Comparison of ENCODE assay signal across 8 mouse cellular contexts in genomic region chr2:34826460-34827231, GRCm38 (mm10). TPM values are rescaled to one million over a fixed set of nuclear protein-coding genes. Genes with fewer than 3 reads are reported as not detected.
DNase-seq lines count a peak whose midpoint lies in the region; ATAC-seq and TF ChIP-seq lines count a peak whose summit lies in the region.

No protein-coding gene starts in this region.

- peaks cover 12% of the 10 kb centered on the region for H3K36me3 ChIP-seq in heart, embryonic 13.5 days
- H3K36me3 ChIP-seq in liver, embryonic 12.5 days: peaks cover 22% of the 10 kb centered on the region
- peaks cover 4% of the 10 kb centered on the region; the same call in 1 of the 2 replicates for H3K36me3 ChIP-seq in stomach, embryonic 14.5 days (ENCODE audit: control insufficient read depth, insufficient read depth, low read length)

- peak overlapping the region; percentile 94 for H3K4me3 ChIP-seq in heart, embryonic 13.5 days
- H3K4me3 ChIP-seq in bone marrow, adult 2 months (replicated peaks; ENCODE audit: control insufficient read depth, low read depth, low read length): peak overlapping the region; percentile 78
- H3K4me3 ChIP-seq in liver, embryonic 12.5 days: peak overlapping the region; percentile 98
- H3K4me3 ChIP-seq in stomach, embryonic 14.5 days (ENCODE audit: low read depth, low read length): peak overlapping the region; percentile 95

- no peak for ATAC-seq in heart, embryonic 13.5 days (ENCODE audit: extremely low read depth, insufficient number of reproducible peaks, low FRiP score, low TSS enrichment)
- peak; percentile 5; the same call in 1 of the 2 replicates for ATAC-seq in granulocyte monocyte progenitor cell, adult 5-6 weeks (replicated peaks; ENCODE audit: poor library complexity, severe bottlenecking)
- peak; percentile 5; the same call in 1 of the 2 replicates for ATAC-seq in liver, embryonic 12.5 days
- no peak for ATAC-seq in stomach, embryonic 14.5 days (ENCODE audit: insufficient number of reproducible peaks, insufficient read depth, low FRiP score, low read depth)

- H3K27me3 ChIP-seq in heart, embryonic 13.5 days (replicated peaks): peaks cover 22% of the 10 kb centered on the region
- 0 out of 2 replicates have a peak, but pooled peaks cover 3% of the 10 kb centered on the region for H3K27me3 ChIP-seq in liver, embryonic 12.5 days (replicated peaks)
- no peaks in the 10 kb centered on the region for H3K27me3 ChIP-seq in stomach, embryonic 14.5 days (ENCODE audit: control insufficient read depth, insufficient read depth, low read length)

- TF ChIP-seq POLR2A in bone marrow, adult 2 months (IDR thresholded peaks at IDR 0.05; ENCODE audit: borderline replicate concordance, control insufficient read depth, low read depth, low read length): no peak

- peak overlapping the region; percentile 92 for H3K4me2 ChIP-seq in heart, embryonic 13.5 days
- H3K4me2 ChIP-seq in liver, embryonic 12.5 days: peak overlapping the region; percentile 82
- H3K4me2 ChIP-seq in stomach, embryonic 14.5 days (replicated peaks; ENCODE audit: low read depth, low read length): peak overlapping the region; percentile 88

- H3K9ac ChIP-seq in heart, embryonic 13.5 days: peak overlapping the region; percentile 97
- H3K9ac ChIP-seq in liver, embryonic 12.5 days: peak overlapping the region; percentile 98
- H3K9ac ChIP-seq in stomach, embryonic 14.5 days (replicated peaks; ENCODE audit: low read depth, low read length): peak overlapping the region; percentile 91

- no peak for DNase-seq in heart, postnatal 25 days (ENCODE audit: low spot score)
- no peak for DNase-seq in frontal cortex, adult 2 months (ENCODE audit: extremely low spot score in 1 of 2, low spot score in 1 of 2)
- no peak for DNase-seq in gastrocnemius, postnatal 25 days

- peak overlapping the region; percentile 90 for H3K27ac ChIP-seq in heart, embryonic 13.5 days (replicated peaks)
- no peak overlapping the region; the same call in 1 of the 2 replicates for H3K27ac ChIP-seq in bone marrow, adult 2 months (ENCODE audit: control insufficient read depth, insufficient read depth, low read depth, low read length, poor library complexity)
- H3K27ac ChIP-seq in liver, embryonic 12.5 days: peak overlapping the region; percentile 93
- H3K27ac ChIP-seq in stomach, embryonic 14.5 days (ENCODE audit: low read length): peak overlapping the region; percentile 80; the same call in 1 of the 2 replicates

- 33% methylated on average over 20 of the region's 21 CpGs for WGBS in heart, embryonic 13.5 days
- 39% methylated on average over 21 of the region's 21 CpGs for WGBS in bone marrow, adult 2 months
- 28% methylated on average over 20 of the region's 21 CpGs for WGBS in liver, embryonic 12.5 days (ENCODE audit: insufficient replicate concordance)
- WGBS in stomach, embryonic 14.5 days: 37% methylated on average over 20 of the region's 21 CpGs

- intact Hi-C loops in heart, postnatal 25 days (cut with DNase I): loop anchor here (1.0 to 10.0 kb wide), 2 partner anchors 45 to 278 kb away; partner anchors contain the start of genes AI182371 and Cntrl

- H3K4me1 ChIP-seq in heart, embryonic 13.5 days: peaks cover 21% of the 10 kb centered on the region
- H3K4me1 ChIP-seq in bone marrow, adult 2 months (ENCODE audit: control insufficient read depth, insufficient read depth, low read length): peaks cover 1% of the 10 kb centered on the region; the same call in 1 of the 2 replicates
- peaks cover 42% of the 10 kb centered on the region for H3K4me1 ChIP-seq in liver, embryonic 12.5 days
- peaks cover 6% of the 10 kb centered on the region; the same call in 1 of the 2 replicates for H3K4me1 ChIP-seq in stomach, embryonic 14.5 days (ENCODE audit: control insufficient read depth, insufficient read depth, low read length)

- no peak for TF ChIP-seq CTCF in bone marrow, adult 2 months (IDR thresholded peaks at IDR 0.05; ENCODE audit: control insufficient read depth, insufficient read depth, low read length)

- H3K9me3 ChIP-seq in heart, embryonic 13.5 days: peaks cover 5% of the 10 kb centered on the region; the same call in 1 of the 2 replicates
- H3K9me3 ChIP-seq in liver, embryonic 12.5 days (replicated peaks): no peaks in the 10 kb centered on the region
- no peaks in the 10 kb centered on the region for H3K9me3 ChIP-seq in stomach, embryonic 14.5 days (ENCODE audit: control insufficient read depth, low read depth, low read length)

RNA-seq across cellular contexts. Expression of gene Fbxw2, which starts 0.5 kb away (rescaled TPM):
- polyA plus RNA-seq in heart, embryonic 13.5 days (2015; fragmentation: Nextera tagmentation; extraction: Ambion mirVana): 55.0 and 66.1 TPM in 2 replicates
- total RNA-seq in heart, postnatal 25 days (2021): 10 to 100 TPM; 41.9 to 45.2 TPM
- 37.9 and 39.2 TPM in 2 replicates for polyA plus RNA-seq in bone marrow, adult 2 months (2011; ENCODE audit: insufficient read depth, insufficient read length, low replicate concordance, missing spikeins)
- total RNA-seq in granulocyte monocyte progenitor cell, adult 5-6 weeks (2014; fragmentation: Nextera tagmentation): 42.7 and 63.4 TPM in 2 replicates
- total RNA-seq in granulocyte monocyte progenitor cell, adult 5-6 weeks (2017): 52.8 and 56.7 TPM in 2 replicates
- 68.6 and 71.9 TPM in 2 replicates for polyA plus RNA-seq in liver, embryonic 12.5 days (2016; fragmentation: Nextera tagmentation; extraction: Ambion mirVana)
- 69.8 and 75.7 TPM in 2 replicates for polyA plus RNA-seq in stomach, embryonic 14.5 days (2014; fragmentation: Nextera tagmentation; extraction: Ambion mirVana)
- 76.5 and 80.3 TPM in 2 replicates for polyA plus RNA-seq in frontal cortex, adult 2 months (2012; rRNA removed)
- 10 to 100 TPM; 44.7 TPM for total RNA-seq in gastrocnemius, postnatal 25 days (2021)

RNA-seq across cellular contexts. Expression of gene Gm34653, which starts 6.2 kb away (rescaled TPM):
- not detected in 2 replicates for polyA plus RNA-seq in heart, embryonic 13.5 days (2015; fragmentation: Nextera tagmentation; extraction: Ambion mirVana)
- total RNA-seq in heart, postnatal 25 days (2021): not detected
- polyA plus RNA-seq in bone marrow, adult 2 months (2011; ENCODE audit: insufficient read depth, insufficient read length, low replicate concordance, missing spikeins): not detected in 2 replicates
- total RNA-seq in granulocyte monocyte progenitor cell, adult 5-6 weeks (2014; fragmentation: Nextera tagmentation): not detected in 2 replicates
- total RNA-seq in granulocyte monocyte progenitor cell, adult 5-6 weeks (2017): not detected in 2 replicates
- 0.07 TPM in 2 replicates for polyA plus RNA-seq in liver, embryonic 12.5 days (2016; fragmentation: Nextera tagmentation; extraction: Ambion mirVana)
- polyA plus RNA-seq in stomach, embryonic 14.5 days (2014; fragmentation: Nextera tagmentation; extraction: Ambion mirVana): not detected in 2 replicates
- polyA plus RNA-seq in frontal cortex, adult 2 months (2012; rRNA removed): not detected in 2 replicates
- under 1 TPM in 1 of 2 experiments, not detected in 1; 0.20 TPM for total RNA-seq in gastrocnemius, postnatal 25 days (2021)

RNA-seq across cellular contexts. Expression of gene Rabepk, which starts 26.9 kb away (rescaled TPM):
- 22.9 and 27.2 TPM in 2 replicates for polyA plus RNA-seq in heart, embryonic 13.5 days (2015; fragmentation: Nextera tagmentation; extraction: Ambion mirVana)
- total RNA-seq in heart, postnatal 25 days (2021): 10 to 100 TPM; 11.3 to 15.5 TPM
- polyA plus RNA-seq in bone marrow, adult 2 months (2011; ENCODE audit: insufficient read depth, insufficient read length, low replicate concordance, missing spikeins): 16.6 and 22.5 TPM in 2 replicates
- 31.3 and 33.6 TPM in 2 replicates for total RNA-seq in granulocyte monocyte progenitor cell, adult 5-6 weeks (2014; fragmentation: Nextera tagmentation)
- 38.0 and 49.0 TPM in 2 replicates for total RNA-seq in granulocyte monocyte progenitor cell, adult 5-6 weeks (2017)
- polyA plus RNA-seq in liver, embryonic 12.5 days (2016; fragmentation: Nextera tagmentation; extraction: Ambion mirVana): 32.5 and 33.2 TPM in 2 replicates
- polyA plus RNA-seq in stomach, embryonic 14.5 days (2014; fragmentation: Nextera tagmentation; extraction: Ambion mirVana): 43.1 and 43.7 TPM in 2 replicates
- 37.0 and 38.3 TPM in 2 replicates for polyA plus RNA-seq in frontal cortex, adult 2 months (2012; rRNA removed)
- total RNA-seq in gastrocnemius, postnatal 25 days (2021): 1 to 10 TPM; 8.1 to 9.8 TPM

RNA-seq across cellular contexts. Expression of gene Cutal, which starts 47.5 kb away (rescaled TPM):
- polyA plus RNA-seq in heart, embryonic 13.5 days (2015; fragmentation: Nextera tagmentation; extraction: Ambion mirVana): 0.14 and 0.20 TPM in 2 replicates
- total RNA-seq in heart, postnatal 25 days (2021): under 1 TPM; 0.57 to 0.98 TPM
- not detected in 2 replicates for polyA plus RNA-seq in bone marrow, adult 2 months (2011; ENCODE audit: insufficient read depth, insufficient read length, low replicate concordance, missing spikeins)
- total RNA-seq in granulocyte monocyte progenitor cell, adult 5-6 weeks (2014; fragmentation: Nextera tagmentation): not detected in 2 replicates
- not detected in 2 replicates for total RNA-seq in granulocyte monocyte progenitor cell, adult 5-6 weeks (2017)
- 2.2 and 2.3 TPM in 2 replicates for polyA plus RNA-seq in liver, embryonic 12.5 days (2016; fragmentation: Nextera tagmentation; extraction: Ambion mirVana)
- polyA plus RNA-seq in stomach, embryonic 14.5 days (2014; fragmentation: Nextera tagmentation; extraction: Ambion mirVana): 0.56 and 0.59 TPM in 2 replicates
- 0.55 and 0.58 TPM in 2 replicates for polyA plus RNA-seq in frontal cortex, adult 2 months (2012; rRNA removed)
- total RNA-seq in gastrocnemius, postnatal 25 days (2021): under 1 TPM; 0.38 TPM

RNA-seq across cellular contexts. Expression of gene Psmd5, which starts 48.1 kb away (rescaled TPM):
- 58.2 and 59.0 TPM in 2 replicates for polyA plus RNA-seq in heart, embryonic 13.5 days (2015; fragmentation: Nextera tagmentation; extraction: Ambion mirVana)
- 10 to 100 TPM; 11.9 to 16.3 TPM for total RNA-seq in heart, postnatal 25 days (2021)
- 30.3 TPM in 2 replicates for polyA plus RNA-seq in bone marrow, adult 2 months (2011; ENCODE audit: insufficient read depth, insufficient read length, low replicate concordance, missing spikeins)
- 64.4 and 67.3 TPM in 2 replicates for total RNA-seq in granulocyte monocyte progenitor cell, adult 5-6 weeks (2014; fragmentation: Nextera tagmentation)
- 36.8 and 60.4 TPM in 2 replicates for total RNA-seq in granulocyte monocyte progenitor cell, adult 5-6 weeks (2017)
- polyA plus RNA-seq in liver, embryonic 12.5 days (2016; fragmentation: Nextera tagmentation; extraction: Ambion mirVana): 103 and 109 TPM in 2 replicates
- polyA plus RNA-seq in stomach, embryonic 14.5 days (2014; fragmentation: Nextera tagmentation; extraction: Ambion mirVana): 95.0 and 99.2 TPM in 2 replicates
- 35.2 and 44.2 TPM in 2 replicates for polyA plus RNA-seq in frontal cortex, adult 2 months (2012; rRNA removed)
- total RNA-seq in gastrocnemius, postnatal 25 days (2021): 10 to 100 TPM in 1 of 2 experiments, 1 to 10 TPM in 1; 8.2 to 13.3 TPM

Comparison
In these comparisons a context has a peak if more than half of its experiments do, and no peak if none do; other contexts are left out.
1. ATAC-seq: peak in granulocyte monocyte progenitor cell, adult 5-6 weeks (single experiment) and liver, embryonic 12.5 days (single experiment); none in heart, embryonic 13.5 days (single experiment) and stomach, embryonic 14.5 days (single experiment).
2. Peak in every context shown above with its lines, with median percentiles within 50 percentile points of each other: H3K4me2 ChIP-seq, H3K4me3 ChIP-seq and H3K9ac ChIP-seq.